Mouse (Mus musculus) layer of hippocampus, postnatal 25 days (tissue): ENCODE results near the gene Klhl35. TPM values are rescaled to one million over a fixed set of nuclear protein-coding genes. Genes with fewer than 3 reads are reported as not detected.

Experiments
- DNase-seq, 2 experiments: peaks; one replicate each; pipeline ENCODE4 v3.0.0; 2022; ENCODE audit warnings: mixed read lengths in 2 of 2, low spot score in 1 of 2; ENCODE audit errors: extremely low spot score in 1 of 2
- total RNA-seq, 2 experiments: library from RNA; stranded (reverse); gene quantifications; 2 replicates each; pipeline ENCODE4 v1.2.3; 2021

Gene Klhl35
- 1 to 10 TPM; 2.2 to 3.5 TPM for total RNA-seq

DNA sequence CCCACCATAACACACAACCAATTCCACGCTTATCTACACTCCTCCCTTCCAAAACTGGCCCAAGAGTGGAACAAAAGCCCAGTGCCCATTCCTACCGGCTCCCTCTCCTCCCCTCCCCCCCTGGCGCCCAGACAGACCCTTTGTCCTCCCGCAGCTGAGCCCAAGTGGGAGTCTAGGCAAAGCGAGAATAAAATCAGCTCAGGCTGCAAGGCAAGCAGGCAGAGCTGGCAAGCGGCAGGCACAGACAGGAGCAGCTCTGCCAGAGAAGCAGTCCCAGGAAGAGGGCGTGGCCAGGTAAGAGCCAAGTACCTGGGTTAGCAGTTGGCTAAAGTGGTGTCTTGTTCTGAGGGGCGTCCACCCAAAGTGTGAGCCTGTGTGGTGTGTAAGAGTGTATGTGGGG is at the start of gene Klhl35:
TSS of gene Klhl35 (plus strand) at position 194 of the 400 bp plus-strand sequence.
- DNase-seq: no peak

DNA sequence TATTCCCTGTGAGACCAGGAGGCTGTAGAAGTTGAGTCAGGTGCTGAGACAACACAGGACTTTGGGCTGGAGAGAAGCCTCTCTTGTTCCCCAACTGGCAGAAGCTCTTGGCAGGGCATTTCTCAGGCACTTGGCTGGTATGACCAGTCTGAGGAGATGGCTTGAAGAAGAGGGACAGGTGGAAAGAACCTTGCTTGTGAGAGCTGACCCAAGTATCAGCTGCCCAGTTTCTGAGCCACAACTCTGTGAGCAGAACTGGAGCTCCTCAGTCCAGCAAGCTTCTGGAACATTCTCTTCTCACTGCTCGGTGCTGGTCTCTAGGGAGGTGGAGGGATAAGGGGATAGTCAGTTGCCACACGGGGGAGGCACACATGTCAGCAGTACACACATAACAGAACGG is 46.5 kb upstream of the Klhl35 start:
- DNase-seq: no peak

DNA sequence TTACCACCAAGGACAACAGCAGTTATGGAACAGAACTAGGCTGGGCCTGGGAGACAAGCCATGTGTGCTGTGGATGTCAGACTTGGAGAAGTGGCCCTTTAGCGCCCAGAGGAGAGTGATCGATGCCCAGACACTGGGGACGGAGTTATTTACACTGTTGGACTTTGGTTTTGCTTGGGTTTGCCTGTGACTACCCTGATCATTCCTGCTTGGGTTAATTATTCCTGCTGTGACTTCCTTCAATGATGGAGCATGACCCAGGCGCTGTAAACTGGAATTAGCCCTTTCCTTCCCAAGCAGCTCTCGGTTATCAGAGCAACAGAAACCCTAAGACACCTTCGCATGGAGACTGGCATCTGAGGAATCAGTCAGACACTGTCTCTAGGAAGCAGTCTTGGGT is 44.8 kb upstream of the Klhl35 start:
- no peak for DNase-seq

DNA sequence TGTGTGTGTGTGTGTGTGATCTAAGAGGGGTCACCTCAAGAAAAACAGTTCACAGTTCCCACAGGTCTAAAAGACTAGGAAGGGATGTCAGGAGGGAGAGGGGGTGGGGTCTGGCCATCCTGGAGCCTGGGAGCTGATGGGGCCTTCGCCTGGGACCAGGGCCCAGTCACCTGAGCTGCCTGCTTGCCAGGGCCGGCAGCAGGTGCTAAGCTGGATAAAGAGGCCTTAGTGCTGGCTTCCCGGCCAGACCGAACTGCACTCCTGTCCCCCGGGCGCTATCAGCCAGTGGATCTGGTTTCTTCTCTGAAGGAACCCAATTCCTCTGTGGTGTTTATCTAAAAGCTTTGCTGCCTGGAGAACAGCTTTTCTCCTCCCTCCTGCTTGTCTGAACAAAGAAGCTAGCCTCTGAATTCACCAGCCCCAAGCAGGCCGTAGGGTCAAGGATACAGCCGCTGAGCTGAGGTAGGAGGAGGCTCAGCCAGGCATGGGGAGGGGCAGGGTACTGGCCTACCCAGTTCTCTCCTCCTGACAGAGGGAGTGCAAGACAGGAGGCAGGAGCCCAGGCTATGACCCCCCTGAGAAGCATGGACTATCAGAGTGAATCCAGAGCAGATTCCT is 41.2 kb upstream of the Klhl35 start:
- no peak for DNase-seq

DNA sequence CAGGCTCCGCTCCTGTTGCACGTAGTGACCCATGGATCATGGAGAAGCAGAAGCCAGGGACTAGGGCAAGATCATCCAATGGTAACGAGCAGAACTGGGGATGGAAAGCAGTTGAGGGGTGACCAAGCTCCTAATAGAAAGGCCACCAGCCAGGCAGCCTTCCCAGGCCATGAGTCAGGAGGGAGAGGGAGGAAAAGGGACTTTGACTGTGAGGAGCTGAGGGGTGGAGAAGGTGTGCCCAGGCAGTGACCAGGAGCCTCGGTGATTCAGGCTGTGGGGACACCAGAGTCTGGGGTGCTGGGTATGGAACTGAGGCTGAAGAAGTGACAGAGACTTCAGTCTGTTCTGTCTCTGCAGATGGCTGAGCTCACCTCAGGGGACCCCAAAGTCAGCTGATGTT is 40.1 kb upstream of the Klhl35 start:
- DNase-seq: no peak

DNA sequence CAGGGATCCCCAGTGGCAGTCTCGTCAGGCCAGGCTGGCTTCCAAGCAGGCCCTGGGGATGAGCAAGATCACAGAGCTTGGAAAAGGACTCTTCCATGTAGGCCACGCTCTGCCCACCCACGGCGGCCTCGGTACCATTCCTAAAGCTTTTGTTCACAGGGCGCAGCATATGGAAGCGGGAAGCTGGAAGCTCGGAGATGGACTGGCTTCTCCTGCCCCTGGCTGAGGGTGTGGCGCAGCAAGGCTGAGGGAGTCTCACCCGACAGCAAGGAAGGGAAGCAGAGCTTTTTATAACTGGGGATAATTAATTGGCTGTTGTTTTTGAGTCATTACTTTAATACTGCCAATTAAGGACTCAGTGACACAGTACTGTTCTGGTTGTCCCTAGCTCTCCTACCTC is 38.8 kb upstream of the Klhl35 start:
- no peak for DNase-seq

DNA sequence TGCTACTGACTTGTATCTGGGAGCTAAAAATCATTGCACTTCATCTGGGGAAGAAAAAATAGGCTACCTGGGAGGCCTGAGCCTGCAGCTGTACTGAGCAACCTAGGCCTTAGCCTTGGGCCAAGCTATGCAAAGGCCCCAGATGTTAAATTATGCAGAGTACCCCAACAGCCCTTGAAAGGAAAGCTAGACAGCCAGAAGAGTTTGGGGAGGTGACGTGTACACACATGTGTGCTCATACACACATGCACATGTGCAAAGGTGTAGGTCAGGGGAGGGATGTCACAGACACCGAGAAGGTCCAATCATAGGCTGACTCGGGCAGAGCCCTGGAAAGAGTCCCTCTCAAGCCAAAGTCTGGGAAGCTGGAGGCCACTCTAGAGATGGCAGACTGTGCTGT is 37.8 kb upstream of the Klhl35 start:
- DNase-seq: no peak

DNA sequence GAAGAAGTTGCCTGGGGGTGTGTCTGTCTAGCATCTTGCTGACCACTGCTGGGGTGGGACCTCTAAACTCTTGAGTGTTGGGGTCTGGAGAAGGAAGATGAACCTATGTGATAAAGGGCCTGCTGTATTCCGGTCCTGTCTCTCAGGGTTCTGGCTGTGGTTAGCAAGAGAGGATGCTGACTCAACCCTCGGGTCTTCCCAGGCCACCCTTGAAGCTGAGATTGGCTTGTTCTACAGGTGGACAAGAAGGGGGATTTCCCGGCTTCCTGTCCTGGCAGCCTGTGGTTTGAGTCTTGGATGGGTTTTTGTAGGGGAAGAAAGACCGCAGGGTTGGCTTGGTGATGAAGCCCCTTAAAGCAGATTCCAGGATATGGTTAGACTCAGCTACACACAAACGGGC is 37.0 kb upstream of the Klhl35 start:
- no peak for DNase-seq

DNA sequence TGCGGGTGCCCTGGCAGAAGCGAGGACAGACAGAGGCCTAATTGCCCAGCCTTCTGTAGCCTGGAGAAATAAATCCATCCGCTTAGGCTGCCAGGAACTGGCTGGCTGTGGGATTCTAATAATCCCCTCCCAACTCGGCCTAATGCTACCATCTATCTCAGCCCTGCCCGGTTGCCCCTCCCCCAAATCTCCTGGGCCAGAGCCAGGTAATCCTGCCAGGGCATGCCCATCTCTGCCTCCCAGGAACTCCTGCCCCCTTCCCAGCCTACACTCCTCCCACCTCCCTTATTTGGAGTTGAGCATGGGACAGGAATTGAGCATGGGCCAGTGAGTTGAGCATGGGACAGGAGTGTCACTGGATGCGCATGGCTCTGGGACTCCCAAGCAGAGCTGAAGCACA is 36.0 kb upstream of the Klhl35 start:
- DNase-seq: peak in 1 of 2 experiments; percentile 29

DNA sequence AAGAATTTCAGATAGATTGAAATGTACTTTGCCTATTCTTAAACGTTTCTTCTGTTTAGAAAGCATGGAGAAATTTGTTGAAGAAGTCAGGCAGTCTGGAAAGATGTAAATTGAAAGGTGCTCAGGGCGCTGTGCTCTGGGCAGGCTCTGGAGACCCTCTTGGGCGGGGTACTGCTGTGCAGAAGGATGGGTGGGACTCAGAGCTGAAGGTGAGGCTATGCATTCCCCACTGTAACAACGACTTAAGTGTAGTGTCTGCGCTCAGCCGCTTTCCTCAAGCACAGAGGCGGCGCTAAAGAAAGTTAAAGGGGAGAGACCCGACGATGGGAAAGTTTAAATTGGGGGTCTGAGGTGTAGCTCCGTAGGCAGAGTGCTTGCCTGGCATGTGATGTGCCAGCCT is 35.6 kb upstream of the Klhl35 start:
- DNase-seq: no peak

DNA sequence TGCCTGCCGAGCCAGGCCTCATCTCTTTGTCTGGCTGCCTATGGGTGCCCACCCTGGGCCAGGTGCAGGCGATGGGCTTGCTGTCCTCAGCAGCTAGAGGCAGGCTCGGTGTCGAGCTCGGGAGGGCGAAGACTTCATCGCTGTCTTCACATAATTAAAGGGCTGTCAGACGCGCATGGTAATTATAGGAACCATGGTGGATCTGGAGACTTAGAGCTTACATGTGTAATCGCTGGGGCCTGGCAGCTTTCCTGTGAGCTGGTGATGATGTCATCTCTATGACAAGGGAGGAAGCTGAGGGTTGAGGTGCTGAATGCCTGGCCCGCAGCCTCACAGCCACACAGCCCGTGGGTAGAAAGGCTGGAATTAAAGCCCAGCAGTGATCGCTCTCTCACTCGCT is 33.6 kb upstream of the Klhl35 start:
- no peak for DNase-seq

DNA sequence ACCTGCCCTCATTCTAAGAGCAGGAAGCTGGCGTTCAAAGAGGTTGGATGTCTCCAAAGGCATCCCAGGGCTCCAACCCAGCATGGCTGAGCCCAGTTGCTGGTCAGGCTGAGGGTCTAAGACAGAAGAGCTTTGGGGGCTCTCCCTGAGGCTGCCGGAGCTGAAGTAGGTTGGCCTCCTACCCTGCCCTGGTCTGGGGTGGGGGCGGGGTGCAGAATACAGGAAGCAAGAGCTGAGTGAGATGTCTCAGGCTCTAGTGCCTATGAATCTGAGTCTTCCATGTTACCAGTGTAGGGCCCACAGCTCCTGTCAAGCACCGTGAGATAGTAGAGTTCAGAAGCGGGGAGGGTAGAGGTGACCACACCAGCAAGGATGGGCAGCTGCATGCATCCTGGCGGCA is 32.9 kb upstream of the Klhl35 start:
- no peak for DNase-seq

DNA sequence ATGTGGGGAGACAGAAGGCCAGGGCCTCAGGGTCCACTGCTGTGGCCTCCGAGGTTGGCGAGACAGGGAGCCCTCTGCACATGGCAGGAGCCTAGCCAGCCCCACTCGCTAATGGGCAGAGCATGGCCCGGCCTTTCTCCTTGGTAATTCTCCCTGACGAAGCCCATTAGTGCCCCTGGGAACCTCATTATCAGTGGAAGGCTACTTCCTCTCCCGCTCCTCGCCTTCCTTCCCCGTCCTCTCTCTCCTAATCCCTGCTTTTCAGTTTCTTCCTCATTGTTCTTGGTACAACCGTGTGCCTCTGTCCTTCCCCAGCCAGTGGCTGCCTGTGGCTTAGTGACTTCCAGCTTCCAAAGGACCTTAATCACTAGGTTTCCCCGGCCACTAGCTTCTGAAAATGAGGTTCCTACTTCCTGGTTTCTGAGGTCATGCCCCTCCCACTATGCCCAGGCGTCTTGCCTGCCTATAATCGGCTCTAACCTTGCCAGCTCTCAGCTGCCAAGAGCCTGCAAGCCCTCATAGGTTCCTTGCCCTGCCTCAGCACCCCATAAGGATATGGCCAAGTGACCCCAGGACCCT is 31.0 kb upstream of the Klhl35 start:
- DNase-seq: no peak

DNA sequence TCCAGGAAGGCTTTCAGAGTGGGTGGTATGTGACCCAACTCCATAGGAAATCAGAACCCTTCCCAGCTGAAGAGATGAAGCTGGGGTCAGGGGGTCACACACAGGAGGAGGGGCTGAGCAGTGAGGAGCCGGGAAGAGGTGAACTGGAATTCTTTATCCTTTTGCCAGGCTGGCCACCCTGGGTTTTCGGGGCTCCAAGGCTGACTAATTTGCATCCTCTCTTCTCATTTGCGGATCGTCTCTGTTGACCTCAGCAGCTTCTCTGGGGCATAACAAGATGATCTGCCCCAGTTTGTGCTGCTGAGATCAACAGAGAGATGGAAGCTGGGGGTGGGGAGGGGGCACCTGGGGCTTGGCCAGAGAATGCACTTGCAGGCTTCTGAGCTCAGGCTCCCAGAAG is 29.3 kb upstream of the Klhl35 start:
- DNase-seq: no peak

DNA sequence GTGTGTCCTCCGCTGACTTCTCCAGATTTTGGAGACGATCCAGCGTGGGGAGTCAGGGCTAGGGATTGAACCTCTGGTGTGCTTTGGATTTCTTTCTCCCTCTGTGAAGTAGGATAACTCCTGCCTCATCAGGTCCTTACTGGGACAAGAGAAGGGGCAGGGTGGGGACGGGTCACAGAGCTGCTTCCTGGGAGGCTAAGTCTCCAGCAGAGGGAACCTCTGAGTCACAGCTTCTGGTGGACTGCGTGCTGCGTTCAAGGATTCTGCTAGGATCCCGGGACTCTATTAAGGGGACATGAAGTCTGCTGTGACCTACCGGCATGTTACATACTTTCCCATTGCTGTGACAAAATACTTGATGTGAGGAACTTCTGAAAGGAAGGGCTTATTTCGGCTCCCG is 26.9 kb upstream of the Klhl35 start:
- no peak for DNase-seq

DNA sequence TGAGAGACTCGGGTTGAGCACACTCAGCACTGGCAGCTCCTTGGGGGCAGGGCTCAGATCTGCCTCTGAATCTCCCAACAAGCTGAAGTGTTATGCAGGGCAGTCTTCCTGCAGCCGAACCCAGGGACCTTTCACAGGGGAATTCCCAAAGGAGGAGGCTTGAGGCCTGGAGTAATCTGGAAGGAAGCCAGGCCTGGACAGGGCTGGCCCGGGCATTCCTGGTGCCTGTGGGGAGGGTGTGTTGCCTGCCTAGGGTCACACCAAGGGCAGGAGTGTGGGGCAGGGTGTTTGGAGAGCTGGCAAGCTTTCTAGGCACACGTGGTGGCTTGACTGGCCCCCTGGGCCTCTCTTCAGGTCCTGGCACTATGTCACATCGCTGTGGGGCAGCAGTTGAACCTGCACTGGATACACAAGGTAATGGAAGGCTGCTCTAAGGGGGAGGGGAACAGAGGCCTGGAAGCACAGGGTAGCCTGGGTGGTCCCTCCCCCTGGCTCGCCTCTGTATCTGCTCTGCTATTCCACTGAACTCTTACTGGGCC is 24.2 kb upstream of the Klhl35 start:
- no peak for DNase-seq

DNA sequence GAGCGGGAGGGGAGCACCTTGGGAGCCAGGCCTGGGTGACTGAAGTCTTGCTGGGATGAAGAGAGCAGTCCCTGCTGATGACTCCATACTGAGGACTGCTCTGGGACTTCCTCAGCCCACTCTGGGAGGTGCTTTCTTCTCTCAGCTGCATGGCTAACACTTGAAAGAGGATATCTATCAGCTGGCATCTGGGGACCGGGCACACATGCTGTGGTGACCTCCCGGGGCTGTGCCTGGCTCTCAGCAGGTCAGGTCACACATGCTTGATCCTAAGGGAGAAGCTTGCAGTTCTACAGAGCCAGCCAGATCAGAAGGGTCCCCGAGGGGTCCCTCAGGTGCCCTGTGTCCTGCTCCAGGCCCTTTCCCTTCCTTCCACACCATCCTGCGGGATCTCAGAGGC is 22.6 kb upstream of the Klhl35 start:
- no peak for DNase-seq

DNA sequence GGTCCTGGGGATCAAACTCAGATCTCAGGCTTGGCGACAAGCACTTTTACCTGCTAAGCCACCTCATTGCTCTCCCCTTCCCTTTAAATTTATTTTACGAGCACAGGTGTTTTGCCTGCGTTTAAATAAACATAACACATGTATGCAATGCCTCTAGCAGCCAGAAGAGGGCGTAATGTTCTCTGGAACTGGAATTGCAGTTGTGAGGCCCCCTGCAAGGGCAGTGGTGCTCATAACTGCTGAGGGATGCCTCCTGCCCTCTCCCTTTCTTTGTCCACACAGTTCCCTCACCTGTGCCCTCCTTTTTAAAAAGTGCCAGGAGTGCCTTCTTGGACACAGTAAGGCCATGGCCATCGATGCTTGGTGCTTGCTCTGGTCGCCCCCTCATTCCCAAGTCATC is 21.8 kb upstream of the Klhl35 start:
- no peak for DNase-seq

DNA sequence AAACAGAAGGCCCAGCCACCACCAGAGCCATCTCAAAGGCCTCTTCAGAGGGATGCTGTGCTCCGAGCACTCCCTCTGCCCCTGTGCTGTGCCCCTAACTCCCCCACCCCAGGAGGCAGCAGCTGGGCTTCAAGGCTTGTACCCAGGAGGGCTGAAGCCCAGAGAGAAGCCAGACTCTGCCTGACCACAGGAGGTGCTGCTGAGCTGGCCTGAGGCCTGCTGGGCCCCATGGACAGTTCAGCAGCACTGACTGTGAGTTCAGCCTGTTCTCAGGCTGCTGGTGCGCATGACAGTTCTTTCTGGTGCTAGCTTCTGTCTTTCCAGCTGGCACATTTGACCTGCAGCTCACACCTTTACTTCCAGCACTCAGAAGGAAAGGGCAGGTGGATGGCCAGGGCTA is 20.0 kb upstream of the Klhl35 start:
- DNase-seq: no peak

DNA sequence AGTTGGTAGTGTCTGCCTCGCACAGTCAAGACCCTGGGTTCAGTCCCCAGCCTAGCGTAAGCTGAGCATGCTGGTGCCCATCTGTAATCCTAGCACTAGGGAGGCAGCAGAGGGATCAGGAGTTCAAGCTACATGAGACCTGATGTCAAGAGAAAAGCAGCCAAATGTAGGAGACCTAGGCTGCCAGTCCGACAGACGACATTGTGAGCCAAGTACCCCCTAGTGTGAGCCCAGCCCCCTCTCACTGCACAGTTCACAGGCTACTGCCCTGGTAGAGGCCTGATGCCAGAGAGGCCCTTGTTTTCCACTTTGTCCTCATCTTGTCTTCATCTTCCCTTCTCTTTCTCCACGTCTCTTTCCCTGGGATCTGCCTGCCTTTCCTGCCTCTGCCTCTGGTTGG is 18.5 kb upstream of the Klhl35 start:
- DNase-seq: no peak

DNA sequence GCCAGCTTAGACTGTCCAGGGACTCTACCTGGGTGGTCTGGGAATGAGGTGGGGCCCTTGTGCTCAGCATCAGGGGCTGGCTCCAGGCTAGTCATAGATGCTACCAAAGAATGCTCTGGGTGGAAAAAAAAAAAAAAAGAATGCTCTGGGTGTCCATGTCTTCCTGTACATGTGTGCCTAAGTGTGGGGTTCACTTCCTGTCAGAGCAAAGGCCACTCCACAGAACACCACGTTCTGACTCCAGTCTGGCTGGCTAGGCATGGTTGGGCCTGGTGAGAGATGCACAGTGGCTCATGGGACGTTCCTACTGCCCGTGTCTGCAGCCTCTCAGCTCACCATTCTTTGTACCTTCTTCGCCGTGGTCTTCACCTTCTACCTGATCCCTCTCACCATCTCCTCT is 17.2 kb upstream of the Klhl35 start:
- DNase-seq: no peak

DNA sequence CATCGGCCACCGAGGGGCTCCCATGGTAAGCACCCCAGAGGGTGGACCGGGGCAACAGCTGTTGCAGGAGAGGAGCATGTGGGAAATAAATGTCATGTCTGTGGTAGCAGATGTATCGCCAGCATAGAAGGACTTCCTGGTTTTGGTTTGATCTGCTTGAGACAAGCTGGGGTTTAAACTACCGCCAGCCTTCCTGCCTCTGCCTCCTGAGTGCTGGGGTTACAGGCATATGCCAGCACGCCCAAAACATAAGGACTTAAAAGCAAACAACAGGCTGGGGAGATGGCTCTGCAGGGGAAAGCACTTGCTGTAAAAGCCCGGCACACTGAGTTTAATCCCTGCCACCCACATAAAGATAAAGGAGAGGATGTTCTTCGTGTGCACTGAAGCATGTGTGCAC is 16.7 kb upstream of the Klhl35 start:
- DNase-seq: no peak

DNA sequence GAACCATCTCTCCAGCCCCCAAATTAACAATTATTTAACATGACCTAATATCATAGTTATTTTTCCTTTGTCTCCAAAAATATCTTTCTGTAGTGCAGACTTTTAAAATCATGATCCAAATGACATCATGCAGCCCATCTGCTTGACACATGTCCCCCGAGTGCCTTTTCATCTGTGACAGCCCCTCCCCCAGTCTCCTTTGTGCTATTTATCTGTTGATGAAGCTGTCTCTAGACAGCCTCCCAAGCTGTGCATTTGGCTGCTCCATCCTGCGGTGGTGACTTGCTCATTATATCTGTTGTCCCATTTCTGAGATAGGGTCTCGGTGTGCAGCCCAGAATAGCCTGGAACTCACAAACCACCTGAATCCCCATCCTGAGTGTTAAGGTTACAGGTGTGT is 16.1 kb upstream of the Klhl35 start:
- DNase-seq: peak in 1 of 2 experiments; percentile 59
